Mouse (Mus musculus): ENCODE results near the gene H2-Ke6.
"Not testable (repeated sequence)": the region's sequence is repeated elsewhere in the genome, so short reads cannot be mapped to it uniquely, and the experiment has no call there.

Gene H2-Ke6

GRCm38 (mm10) chr17:33999341-34000149, 28.3 kb downstream of the H2-Ke6 start:
- intact Hi-C loops (cut with DNase I), result no loop called here

- intact Hi-C loops (cut with DNase I), result not testable (repeated sequence)
These were observed 29.2 kb downstream of the H2-Ke6 start for GRCm38 (mm10) chr17:33998697-33999096.

GRCm38 (mm10) chr17:33997025-33997424, 30.8 kb downstream of the H2-Ke6 start:
- intact Hi-C loops (cut with DNase I), result not testable (repeated sequence)

- intact Hi-C loops (cut with DNase I), result loop anchor here (1.0 kb wide), 1 partner anchor 1274 kb away; no protein-coding TSS in a partner anchor
These were observed 32.2 kb downstream of the H2-Ke6 start for GRCm38 (mm10) chr17:33995651-33996050.

- intact Hi-C loops (cut with DNase I), result loop anchor here (1.0 kb wide), 1 partner anchor 1274 kb away; no protein-coding TSS in a partner anchor
These were observed 32.9 kb downstream of the H2-Ke6 start for GRCm38 (mm10) chr17:33994959-33995358.

GRCm38 (mm10) chr17:33991788-33992664, 35.8 kb downstream of the H2-Ke6 start:
- intact Hi-C loops (cut with DNase I), result no loop called here

- intact Hi-C loops (cut with DNase I), result not testable (repeated sequence)
These were observed 45.7 kb downstream of the H2-Ke6 start for GRCm38 (mm10) chr17:33982136-33982535.

- intact Hi-C loops (cut with DNase I), result not testable (repeated sequence)
These were observed 46.5 kb downstream of the H2-Ke6 start for GRCm38 (mm10) chr17:33981192-33981909.

GRCm38 (mm10) chr17:33980181-33981035, 47.5 kb downstream of the H2-Ke6 start:
- intact Hi-C loops (cut with DNase I), result no loop called here

GRCm38 (mm10) chr17:33979512-33980050, 48.3 kb downstream of the H2-Ke6 start:
- intact Hi-C loops (cut with DNase I), result no loop called here

GRCm38 (mm10) chr17:33978631-33979031, 49.2 kb downstream of the H2-Ke6 start:
- intact Hi-C loops (cut with DNase I), result no loop called here

- intact Hi-C loops (cut with DNase I), result no loop called here
These were observed 49.9 kb downstream of the H2-Ke6 start for GRCm38 (mm10) chr17:33977861-33978557.

Small RNA genes lying within 50 kb of the gene (microRNA-seq; reads per million reads assigned to microRNA genes)
- gene Mir219a-1 (0.46 to 0.49 reads per million in 2 experiments), gene Mir219c (0 reads per million in 2 experiments)

All from adrenal gland (tissue).